Mouse (Mus musculus) erythroblast, embryonic 14.5 days (primary cell): ENCODE results near the gene Ech1.

Experiments
- GATA1 ChIP-seq: IDR thresholded peaks from 2 replicates; pipeline ENCODE4 v1.6.1; 2012; ENCODE audit warnings: low read length, inconsistent platforms, mixed read lengths
- TAL1 ChIP-seq: IDR thresholded peaks from 3 replicates; pipeline ENCODE4 v1.6.1; 2012; ENCODE audit warnings: low read length, inconsistent platforms, mixed read lengths

GRCm38 (mm10) chr7:28780857-28781256 is 44.2 kb upstream of the Ech1 start:
- TF ChIP-seq TAL1 (no peak), GATA1 (no peak)
